Mouse (Mus musculus) kidney, postnatal 10 days (tissue): ENCODE results near the gene Olfr1036.
"Not testable (repeated sequence)": the region's sequence is repeated elsewhere in the genome, so short reads cannot be mapped to it uniquely, and the experiment has no call there.

Experiments
- DNase-seq: peaks from one replicate; pipeline ENCODE4 v3.0.0; 2021; ENCODE audit warnings: mixed read lengths

Gene Olfr1036

DNA sequence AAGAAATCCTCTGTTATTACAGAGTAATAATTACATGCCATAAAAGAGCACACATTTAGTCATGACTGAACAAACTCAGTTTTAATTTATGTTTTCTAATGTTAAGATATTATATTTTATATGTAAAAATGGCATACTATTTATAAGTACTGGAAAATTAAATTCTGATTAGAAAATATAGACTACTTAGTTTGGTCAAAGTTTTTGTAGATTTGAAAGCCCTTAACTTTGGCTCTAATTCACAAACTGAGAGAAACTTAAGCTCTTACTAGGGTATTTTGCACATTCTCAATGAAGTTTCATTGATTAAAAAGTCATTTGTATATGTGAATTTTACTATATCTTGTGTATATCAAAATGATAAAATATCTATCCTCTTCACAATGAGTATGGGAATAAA is at the start of gene Olfr1036:
Olfr1036 (plus strand) TSS at position 301 of the 400 bp plus-strand sequence.
- not testable (repeated sequence) for DNase-seq

DNA sequence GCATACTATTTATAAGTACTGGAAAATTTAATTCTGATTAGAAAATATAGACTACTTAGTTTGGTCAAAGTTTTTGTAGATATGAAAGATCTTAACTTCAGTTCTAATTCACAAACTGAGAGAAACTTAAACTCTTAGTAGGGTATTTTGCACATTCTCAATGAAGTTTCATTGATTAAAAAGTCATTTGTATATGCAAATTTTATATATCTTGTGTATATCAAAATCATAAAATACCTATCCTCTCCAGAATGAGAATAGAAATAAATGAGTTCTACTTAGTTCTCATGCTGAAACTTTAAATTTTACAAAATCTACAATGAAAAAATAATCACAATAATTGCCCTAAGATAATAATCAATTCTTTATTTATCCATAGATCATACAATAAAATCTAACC is 28.2 kb upstream of the Olfr1036 start, which contains the start of gene Olfr1034:
Olfr1034 (plus strand) TSS at position 301 of the 400 bp plus-strand sequence.
- DNase-seq: no peak

DNA sequence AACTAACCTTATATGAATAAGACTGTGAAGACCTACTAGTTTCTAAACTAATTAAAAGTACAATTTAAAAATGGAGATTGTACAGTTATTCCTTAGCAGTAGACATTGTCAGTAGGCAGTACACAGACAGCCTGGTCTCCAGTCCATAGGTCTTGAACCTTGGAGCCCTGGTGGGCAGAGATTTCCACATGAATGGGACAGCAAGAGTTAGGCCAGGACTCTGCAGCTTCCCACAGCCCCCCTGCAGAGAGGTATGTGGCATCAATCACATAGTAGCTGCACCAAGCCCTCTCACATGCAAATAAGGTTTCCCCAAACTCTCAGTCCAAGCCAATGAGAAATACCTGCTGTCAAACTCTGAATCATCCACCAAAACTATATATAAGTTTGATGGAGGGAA is 23.0 kb upstream of the Olfr1036 start:
- DNase-seq: not testable (repeated sequence)

DNA sequence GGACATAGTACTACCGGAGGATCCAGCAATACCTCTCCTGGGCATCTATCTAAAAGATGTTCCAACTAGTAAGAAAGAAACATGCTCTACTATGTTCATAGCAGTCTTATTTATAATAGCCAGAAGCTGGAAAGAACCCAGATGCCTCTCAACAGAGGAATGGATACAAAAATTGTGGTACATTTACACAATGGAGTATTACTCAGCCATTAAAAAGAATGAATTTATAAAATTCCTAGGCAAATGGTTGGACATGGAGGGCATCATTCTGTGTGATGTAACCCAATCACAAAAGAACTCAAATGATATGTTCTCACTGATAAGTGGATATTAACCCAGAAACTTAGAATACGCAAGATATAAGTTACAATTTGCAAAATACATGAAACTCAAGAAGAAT is 10.0 kb upstream of the Olfr1036 start:
- not testable (repeated sequence) for DNase-seq

DNA sequence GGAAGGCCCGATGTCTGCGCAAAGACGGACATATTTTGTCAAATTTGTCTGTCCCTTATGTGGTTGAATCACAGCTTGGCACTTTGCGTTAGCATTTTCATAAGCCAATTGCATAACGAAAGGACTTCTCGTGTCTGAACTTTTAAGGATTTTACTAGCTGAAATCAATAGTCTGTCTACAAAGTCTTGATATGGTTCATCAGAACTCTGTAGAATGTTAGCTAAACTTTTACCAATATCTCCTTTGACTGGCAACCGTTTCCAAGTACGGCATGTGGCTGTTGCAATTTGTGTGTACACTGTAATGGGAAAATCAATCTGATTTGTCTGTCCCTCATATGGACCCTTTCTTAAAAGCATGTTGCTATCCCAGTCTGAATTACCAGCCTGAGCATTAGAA is 3.6 kb upstream of the Olfr1036 start:
- DNase-seq: no peak

DNA sequence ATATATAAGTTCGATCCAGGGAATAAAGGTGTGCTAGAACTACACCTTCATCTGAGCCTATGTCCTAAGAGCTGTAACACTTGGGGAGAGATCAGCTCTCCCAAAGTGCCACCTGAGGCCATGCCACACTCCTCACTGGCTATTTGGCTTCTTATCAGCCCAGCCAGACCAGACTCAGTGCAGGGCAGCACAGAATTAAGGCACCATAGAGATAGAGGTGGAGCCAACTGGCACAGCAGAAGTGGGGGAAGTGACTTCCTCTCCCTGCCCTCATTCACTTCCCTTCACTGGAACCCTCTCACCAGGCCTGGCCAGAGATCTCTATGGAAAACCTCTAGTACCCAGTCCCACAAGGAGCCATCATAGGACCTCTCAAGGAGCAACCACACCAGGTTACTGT is 6.7 kb downstream of the Olfr1036 start:
- not testable (repeated sequence) for DNase-seq

DNA sequence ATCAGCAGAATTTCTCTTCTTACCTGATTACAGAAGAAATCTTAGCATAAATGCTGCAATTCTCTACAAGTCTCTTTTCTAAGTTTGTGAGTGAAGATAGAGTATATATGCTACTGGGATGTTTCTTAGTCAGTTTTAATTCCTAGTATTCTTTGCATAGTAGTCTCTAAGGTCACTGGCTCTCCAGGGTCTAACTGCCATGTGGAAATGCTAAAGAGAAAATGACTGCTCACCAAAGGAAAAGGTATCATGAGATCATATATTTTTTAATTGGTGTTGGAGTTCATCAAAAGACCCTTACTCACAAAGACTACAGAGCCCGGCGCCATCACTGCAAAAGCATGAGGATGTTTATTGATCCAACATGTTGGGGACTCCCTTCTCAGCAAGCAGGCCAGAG is 13.5 kb downstream of the Olfr1036 start, which contains the start of gene Olfr1037:
Olfr1037 (minus strand) TSS at position 101 of the 400 bp plus-strand sequence.
- DNase-seq: no peak
